Mouse (Mus musculus): Measurements from ENCODE around the gene Hspa1b. TPM values are rescaled to one million over a fixed set of nuclear protein-coding genes. Genes with fewer than 3 reads are reported as not detected.

Hspa1b gene
- polyA plus RNA-seq (2015; fragmentation: Nextera tagmentation; extraction: Ambion mirVana) = 0.12 and 0.27 TPM in 2 replicates

GRCm38 (mm10) chr17:34959130-34959778, at the start of gene Hspa1b:
Hspa1b (minus strand) TSS chr17:34959238.

GRCm38 (mm10) chr17:35000717-35001451, 41.8 kb upstream of the Hspa1b start, which contains the start of gene Vars:
Vars (plus strand) TSS chr17:35000987.

GRCm38 (mm10) chr17:34981690-34982180, 22.7 kb upstream of the Hspa1b start, which contains the start of gene Lsm2:
Lsm2 (plus strand) TSS chr17:34981862.

GRCm38 (mm10) chr17:34972069-34972749, 13.2 kb upstream of the Hspa1b start, which contains the start of the genes Hspa1a and Hspa1l:
Hspa1a (minus strand) TSS chr17:34972156.
Hspa1l (plus strand) TSS chr17:34972703.

GRCm38 (mm10) chr17:34969822-34970221, 10.8 kb upstream of the Hspa1b start, which contains the start of gene Gm20481:
Gm20481 (plus strand) TSS chr17:34969912.

GRCm38 (mm10) chr17:34931061-34931734, 27.8 kb downstream of the Hspa1b start, which contains the start of gene Neu1:
Neu1 (plus strand) TSS chr17:34931253.

GRCm38 (mm10) chr17:34913930-34914665, 44.9 kb downstream of the Hspa1b start, which contains the start of gene Slc44a4:
Slc44a4 (plus strand) TSS chr17:34914466.

Other genes starting within 250 kb of the Hspa1b start
- gene C4b, start 215.4 kb downstream of the Hspa1b start, polyA plus RNA-seq (2015; fragmentation: Nextera tagmentation; extraction: Ambion mirVana) = 0.82 and 3.6 TPM in 2 replicates
- not detected in 2 replicates for gene Cyp21a1, start 154.7 kb downstream of the Hspa1b start, polyA plus RNA-seq (2015; fragmentation: Nextera tagmentation; extraction: Ambion mirVana)
- gene Stk19, start 122.3 kb downstream of the Hspa1b start, polyA plus RNA-seq (2015; fragmentation: Nextera tagmentation; extraction: Ambion mirVana) = 11.6 and 15.6 TPM in 2 replicates
- gene Dxo, start 122.2 kb downstream of the Hspa1b start, polyA plus RNA-seq (2015; fragmentation: Nextera tagmentation; extraction: Ambion mirVana) = 21.0 and 22.2 TPM in 2 replicates
- gene Skiv2l, start 109.0 kb downstream of the Hspa1b start, polyA plus RNA-seq (2015; fragmentation: Nextera tagmentation; extraction: Ambion mirVana) = 15.7 and 16.8 TPM in 2 replicates
- 33.1 and 42.1 TPM in 2 replicates for gene Nelfe, start 108.8 kb downstream of the Hspa1b start, polyA plus RNA-seq (2015; fragmentation: Nextera tagmentation; extraction: Ambion mirVana)
- gene Cfb, start 96.7 kb downstream of the Hspa1b start, polyA plus RNA-seq (2015; fragmentation: Nextera tagmentation; extraction: Ambion mirVana) = 4.1 and 6.3 TPM in 2 replicates
- gene Zbtb12, start 79.8 kb downstream of the Hspa1b start, polyA plus RNA-seq (2015; fragmentation: Nextera tagmentation; extraction: Ambion mirVana) = 0.87 and 0.99 TPM in 2 replicates
- not detected in 2 replicates for gene Gm20547, start 77.2 kb downstream of the Hspa1b start, polyA plus RNA-seq (2015; fragmentation: Nextera tagmentation; extraction: Ambion mirVana)
- gene C2, start 61.0 kb downstream of the Hspa1b start, polyA plus RNA-seq (2015; fragmentation: Nextera tagmentation; extraction: Ambion mirVana) = 5.1 and 9.4 TPM in 2 replicates
- 26.7 and 27.6 TPM in 2 replicates for gene Ehmt2, start 60.8 kb downstream of the Hspa1b start, polyA plus RNA-seq (2015; fragmentation: Nextera tagmentation; extraction: Ambion mirVana)
- not detected in 2 replicates for gene Slc44a4, start 44.8 kb downstream of the Hspa1b start, polyA plus RNA-seq (2015; fragmentation: Nextera tagmentation; extraction: Ambion mirVana)
- 12.8 and 14.9 TPM in 2 replicates for gene Neu1, start 28.0 kb downstream of the Hspa1b start, polyA plus RNA-seq (2015; fragmentation: Nextera tagmentation; extraction: Ambion mirVana)
- gene Gm20481, start 10.7 kb upstream of the Hspa1b start, polyA plus RNA-seq (2015; fragmentation: Nextera tagmentation; extraction: Ambion mirVana) = 0.32 TPM in 1 of 2 replicates, not detected in the other
- 2.5 and 3.8 TPM in 2 replicates for gene Hspa1a, start 12.9 kb upstream of the Hspa1b start, polyA plus RNA-seq (2015; fragmentation: Nextera tagmentation; extraction: Ambion mirVana)
- gene Hspa1l, start 13.5 kb upstream of the Hspa1b start, polyA plus RNA-seq (2015; fragmentation: Nextera tagmentation; extraction: Ambion mirVana) = 2.7 and 2.8 TPM in 2 replicates
- gene Lsm2, start 22.6 kb upstream of the Hspa1b start, polyA plus RNA-seq (2015; fragmentation: Nextera tagmentation; extraction: Ambion mirVana) = 54.1 and 55.4 TPM in 2 replicates
- 27.6 and 32.6 TPM in 2 replicates for gene Vars, start 41.7 kb upstream of the Hspa1b start, polyA plus RNA-seq (2015; fragmentation: Nextera tagmentation; extraction: Ambion mirVana)
- 0.46 and 0.53 TPM in 2 replicates for gene Vwa7, start 57.3 kb upstream of the Hspa1b start, polyA plus RNA-seq (2015; fragmentation: Nextera tagmentation; extraction: Ambion mirVana)
- gene Sapcd1, start 68.8 kb upstream of the Hspa1b start, polyA plus RNA-seq (2015; fragmentation: Nextera tagmentation; extraction: Ambion mirVana) = 10.6 and 11.5 TPM in 2 replicates
- 2.2 and 3.5 TPM in 2 replicates for gene Msh5, start 87.5 kb upstream of the Hspa1b start, polyA plus RNA-seq (2015; fragmentation: Nextera tagmentation; extraction: Ambion mirVana)
- gene Clic1, start 90.7 kb upstream of the Hspa1b start, polyA plus RNA-seq (2015; fragmentation: Nextera tagmentation; extraction: Ambion mirVana) = 115 and 138 TPM in 2 replicates
- 144 and 157 TPM in 2 replicates for gene Ddah2, start 99.8 kb upstream of the Hspa1b start, polyA plus RNA-seq (2015; fragmentation: Nextera tagmentation; extraction: Ambion mirVana)
- gene Ly6g6c, start 106.2 kb upstream of the Hspa1b start, polyA plus RNA-seq (2015; fragmentation: Nextera tagmentation; extraction: Ambion mirVana) = 11.3 TPM in 1 of 2 replicates, not detected in the other
- 0.08 and 0.30 TPM in 2 replicates for gene Mpig6b, start 106.9 kb upstream of the Hspa1b start, polyA plus RNA-seq (2015; fragmentation: Nextera tagmentation; extraction: Ambion mirVana)
- gene Ly6g6e, start 117.7 kb upstream of the Hspa1b start, polyA plus RNA-seq (2015; fragmentation: Nextera tagmentation; extraction: Ambion mirVana) = 2.1 TPM in 1 of 2 replicates, not detected in the other
- 0.49 and 1.2 TPM in 2 replicates for gene Ly6g6d, start 118.8 kb upstream of the Hspa1b start, polyA plus RNA-seq (2015; fragmentation: Nextera tagmentation; extraction: Ambion mirVana)
- gene Ly6g6f, start 126.4 kb upstream of the Hspa1b start, polyA plus RNA-seq (2015; fragmentation: Nextera tagmentation; extraction: Ambion mirVana) = 0.11 and 0.29 TPM in 2 replicates
- gene Abhd16a, start 130.0 kb upstream of the Hspa1b start, polyA plus RNA-seq (2015; fragmentation: Nextera tagmentation; extraction: Ambion mirVana) = 87.8 and 89.8 TPM in 2 replicates
- gene Ly6g5c, start 149.0 kb upstream of the Hspa1b start, polyA plus RNA-seq (2015; fragmentation: Nextera tagmentation; extraction: Ambion mirVana) = 0.38 TPM in 1 of 2 replicates, not detected in the other
- gene Ly6g5b, start 156.2 kb upstream of the Hspa1b start, polyA plus RNA-seq (2015; fragmentation: Nextera tagmentation; extraction: Ambion mirVana) = 0.22 and 0.37 TPM in 2 replicates
- gene Gpank1, start 162.2 kb upstream of the Hspa1b start, polyA plus RNA-seq (2015; fragmentation: Nextera tagmentation; extraction: Ambion mirVana) = 8.4 and 9.1 TPM in 2 replicates
- gene Csnk2b, start 162.8 kb upstream of the Hspa1b start, polyA plus RNA-seq (2015; fragmentation: Nextera tagmentation; extraction: Ambion mirVana) = 203 and 204 TPM in 2 replicates
- 10.6 and 11.8 TPM in 2 replicates for gene D17H6S53E, start 167.1 kb upstream of the Hspa1b start, polyA plus RNA-seq (2015; fragmentation: Nextera tagmentation; extraction: Ambion mirVana)
- gene Apom, start 172.8 kb upstream of the Hspa1b start, polyA plus RNA-seq (2015; fragmentation: Nextera tagmentation; extraction: Ambion mirVana) = 0.30 and 0.81 TPM in 2 replicates
- gene Bag6, start 175.9 kb upstream of the Hspa1b start, polyA plus RNA-seq (2015; fragmentation: Nextera tagmentation; extraction: Ambion mirVana) = 39.5 and 42.1 TPM in 2 replicates
- 51.8 and 55.0 TPM in 2 replicates for gene Prrc2a, start 205.7 kb upstream of the Hspa1b start, polyA plus RNA-seq (2015; fragmentation: Nextera tagmentation; extraction: Ambion mirVana)
- gene Aif1, start 216.8 kb upstream of the Hspa1b start, polyA plus RNA-seq (2015; fragmentation: Nextera tagmentation; extraction: Ambion mirVana) = 11.0 and 18.3 TPM in 2 replicates
- gene Lst1, start 229.2 kb upstream of the Hspa1b start, polyA plus RNA-seq (2015; fragmentation: Nextera tagmentation; extraction: Ambion mirVana) = 14.2 and 24.5 TPM in 2 replicates
- 1.3 and 2.2 TPM in 2 replicates for gene Ltb, start 235.2 kb upstream of the Hspa1b start, polyA plus RNA-seq (2015; fragmentation: Nextera tagmentation; extraction: Ambion mirVana)
- 0.49 and 0.74 TPM in 2 replicates for gene Tnf, start 242.8 kb upstream of the Hspa1b start, polyA plus RNA-seq (2015; fragmentation: Nextera tagmentation; extraction: Ambion mirVana)
- gene Lta, start 246.1 kb upstream of the Hspa1b start, polyA plus RNA-seq (2015; fragmentation: Nextera tagmentation; extraction: Ambion mirVana) = 0.12 and 0.24 TPM in 2 replicates

Data from skeletal muscle tissue, postnatal 0 days (tissue).